Mouse (Mus musculus) stomach, postnatal 0 days (tissue): ENCODE results near the gene Megf11. TPM values are rescaled to one million over a fixed set of nuclear protein-coding genes. Genes with fewer than 3 reads are reported as not detected.

Experiments
- ATAC-seq: fragments of 200-750 bp; cut with Nextera tagmentation; 2 replicates; pipeline ENCODE4 v1.8.0; 2017; ENCODE audit not compliant: low FRiP score, low TSS enrichment
- DNase-seq: peaks from one replicate; pipeline ENCODE4 v3.0.0-alpha.2; 2016; ENCODE audit warnings: low spot score
- H3K27ac ChIP-seq: fragments of 300-500 bp; sonication (generic); replicated peaks from 2 replicates; pipeline ENCODE4 v1.5.1; 2014; ENCODE audit warnings: mild to moderate bottlenecking, control low read depth
- H3K27me3 ChIP-seq: fragments of 300-500 bp; sonication (generic); 2 replicates; pipeline ENCODE4 v1.6.1; 2014; ENCODE audit warnings: low read length; ENCODE audit not compliant: control insufficient read depth, insufficient read depth
- H3K36me3 ChIP-seq: fragments of 300-500 bp; sonication (generic); 2 replicates; pipeline ENCODE4 v1.6.1; 2014; ENCODE audit warnings: low read length, mixed read lengths; ENCODE audit not compliant: control insufficient read depth, insufficient read depth
- H3K4me1 ChIP-seq: fragments of 300-500 bp; sonication (generic); replicated peaks from 2 replicates; pipeline ENCODE4 v1.6.1; 2014; ENCODE audit warnings: antibody characterized with exemption; ENCODE audit not compliant: control insufficient read depth, insufficient read depth
- H3K4me2 ChIP-seq: fragments of 300-500 bp; sonication (generic); replicated peaks from 2 replicates; pipeline ENCODE4 v1.6.1; 2014; ENCODE audit warnings: low read depth, mild to moderate bottlenecking, control low read depth, moderate library complexity
- H3K4me3 ChIP-seq: fragments of 300-500 bp; sonication (generic); 2 replicates; pipeline ENCODE4 v1.5.1; 2014; ENCODE audit warnings: low read depth, low read length, control low read depth
- H3K9ac ChIP-seq: fragments of 300-500 bp; sonication (generic); 2 replicates; pipeline ENCODE4 v1.6.1; 2014; ENCODE audit warnings: mild to moderate bottlenecking, low read length, control low read depth, mixed read lengths
- H3K9me3 ChIP-seq: fragments of 300-500 bp; sonication (generic); 2 replicates; pipeline ENCODE4 v1.6.1; 2016; ENCODE audit warnings: low read length; ENCODE audit not compliant: control insufficient read depth
- CTCF ChIP-seq: IDR thresholded peaks from 2 replicates; pipeline ENCODE4 v1.5.1; 2016; ENCODE audit warnings: antibody characterized with exemption, low read depth, mild to moderate bottlenecking, moderate library complexity
- EP300 ChIP-seq: optimal IDR thresholded peaks from 2 replicates; pipeline ENCODE3; 2016; ENCODE audit warnings: antibody characterized with exemption
- WGBS: fragments of 180-500 bp; shearing (Covaris S2); extraction: QIAGEN DNeasy Blood & Tissue Kit; methylation state at CpG from one replicate; pipeline ENCODE4 v1.1.7; 2014; 5-methylcytosine and 5-hydroxymethylcytosine counted together
- polyA plus RNA-seq: library from polyadenylated mRNA; unstranded; fragments of >200 nt; fragmentation: Nextera tagmentation; extraction: Ambion mirVana; gene quantifications from 2 replicates; pipeline ENCODE4 v1.2.1, GENCODE M21; 2015

The Megf11 gene
- polyA plus RNA-seq, 1 experiment from 2014 or later, result 0.46 TPM

DNA sequence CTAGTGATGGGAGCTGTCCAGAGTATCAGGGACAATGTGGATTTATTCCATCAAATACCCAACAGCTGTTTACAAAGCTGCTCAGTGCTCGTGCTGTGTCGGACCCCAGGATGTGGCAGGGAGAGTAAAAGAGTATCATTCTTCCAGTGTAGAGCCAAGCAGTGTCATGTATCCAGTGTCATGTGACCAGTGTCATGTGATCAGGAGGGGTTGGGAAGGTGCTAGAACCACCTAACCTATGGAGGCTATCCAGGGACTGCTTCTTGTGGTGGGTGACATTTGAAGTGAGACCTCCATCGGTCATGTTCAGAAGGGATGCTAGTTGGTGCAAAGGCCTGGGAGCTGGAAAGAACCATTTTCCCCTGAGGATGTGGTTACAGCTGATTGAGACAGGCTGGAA is 146.5 kb downstream of the Megf11 start:
- H3K27ac ChIP-seq, result no peak overlapping the region
- H3K36me3 ChIP-seq, result no peaks in the 10 kb centered on the region
- TF ChIP-seq EP300 (no peak), CTCF (no peak)
- H3K4me1 ChIP-seq, result no peaks in the 10 kb centered on the region
- no peak for DNase-seq
- no peaks in the 10 kb centered on the region for H3K27me3 ChIP-seq
- no peak for ATAC-seq
- H3K9me3 ChIP-seq, result no peaks in the 10 kb centered on the region
- no peak overlapping the region for H3K9ac ChIP-seq
- H3K4me2 ChIP-seq, result no peak overlapping the region
- H3K4me3 ChIP-seq, result no peak overlapping the region
- 69% methylated on average over 3 of the region's 3 CpGs for WGBS

DNA sequence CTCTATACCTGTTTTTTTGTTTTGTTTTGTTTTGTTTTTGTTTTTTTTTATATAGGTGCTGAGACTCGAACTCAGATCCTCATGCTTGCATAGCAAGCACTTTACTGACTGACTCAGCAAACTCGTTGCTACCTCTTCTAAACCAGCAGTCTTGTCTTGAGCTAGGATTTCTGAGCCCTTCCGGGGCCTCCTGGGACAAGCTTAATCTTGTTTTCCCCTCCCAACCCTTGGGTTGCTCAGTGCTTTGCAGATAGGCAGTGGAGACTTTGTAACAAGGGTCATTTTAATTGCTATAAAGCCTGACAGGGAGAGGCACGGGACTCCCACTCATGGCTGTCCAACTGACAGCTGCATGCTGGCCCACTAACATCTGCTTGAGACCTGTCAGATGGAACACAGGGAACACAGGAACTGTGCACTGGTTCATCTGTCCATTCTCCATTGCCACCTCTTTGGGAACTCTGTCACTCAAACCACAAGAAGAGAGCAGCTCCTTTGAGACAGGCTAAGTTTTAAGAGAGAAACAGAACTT is 147.4 kb downstream of the Megf11 start:
- 47% methylated on average over 4 of the region's 4 CpGs for WGBS
- Histone ChIP-seq H3K4me2 (no peak overlapping the region), H3K36me3 (no peaks in the 10 kb centered on the region), H3K9me3 (no peaks in the 10 kb centered on the region), H3K27ac (no peak overlapping the region), H3K9ac (no peak overlapping the region), H3K27me3 (no peaks in the 10 kb centered on the region), H3K4me1 (no peaks in the 10 kb centered on the region), H3K4me3 (no peak overlapping the region)
- TF ChIP-seq EP300, result no peak
- no peak for TF ChIP-seq CTCF
- no peak for ATAC-seq
- DNase-seq, result no peak

GRCm38 (mm10) chr9:64533488-64534119 is 148.2 kb downstream of the Megf11 start:
- no peak overlapping the region for H3K4me3 ChIP-seq
- no peak for DNase-seq
- ATAC-seq, result no peak
- no peaks in the 10 kb centered on the region for H3K27me3 ChIP-seq
- H3K4me1 ChIP-seq, result no peaks in the 10 kb centered on the region
- WGBS, result 30% methylated on average over 15 of the region's 15 CpGs
- TF ChIP-seq CTCF (no peak), EP300 (no peak)
- H3K27ac ChIP-seq, result no peak overlapping the region
- no peaks in the 10 kb centered on the region for H3K36me3 ChIP-seq
- H3K9ac ChIP-seq, result no peak overlapping the region
- H3K9me3 ChIP-seq, result no peaks in the 10 kb centered on the region
- H3K4me2 ChIP-seq, result no peak overlapping the region

GRCm38 (mm10) chr9:64534313-64534712 is 148.9 kb downstream of the Megf11 start:
- no peaks in the 10 kb centered on the region for H3K4me1 ChIP-seq
- no peak overlapping the region for H3K4me3 ChIP-seq
- WGBS, result 73% methylated on average over 6 of the region's 6 CpGs
- DNase-seq (no peak), ATAC-seq (no peak)
- TF ChIP-seq EP300 (no peak), CTCF (no peak)
- no peaks in the 10 kb centered on the region for H3K27me3 ChIP-seq
- H3K27ac ChIP-seq, result no peak overlapping the region
- no peaks in the 10 kb centered on the region for H3K36me3 ChIP-seq
- no peaks in the 10 kb centered on the region for H3K9me3 ChIP-seq
- H3K9ac ChIP-seq, result no peak overlapping the region
- H3K4me2 ChIP-seq, result no peak overlapping the region

- TF ChIP-seq CTCF (no peak), EP300 (no peak)
- Histone ChIP-seq H3K4me2 (no peak overlapping the region), H3K9ac (no peak overlapping the region), H3K9me3 (no peaks in the 10 kb centered on the region), H3K27ac (no peak overlapping the region), H3K4me3 (no peak overlapping the region), H3K36me3 (no peaks in the 10 kb centered on the region), H3K4me1 (no peaks in the 10 kb centered on the region), H3K27me3 (no peaks in the 10 kb centered on the region)
- DNase-seq (no peak), ATAC-seq (no peak)
- WGBS, result 80% methylated on average over 8 of the region's 8 CpGs
These were observed 149.6 kb downstream of the Megf11 start for GRCm38 (mm10) chr9:64534856-64535539.

- Histone ChIP-seq H3K27ac (no peak overlapping the region), H3K36me3 (no peaks in the 10 kb centered on the region), H3K4me1 (no peaks in the 10 kb centered on the region), H3K27me3 (no peaks in the 10 kb centered on the region), H3K9me3 (no peaks in the 10 kb centered on the region), H3K4me3 (no peak overlapping the region), H3K9ac (no peak overlapping the region), H3K4me2 (no peak overlapping the region)
- WGBS, result 63% methylated on average over 4 of the region's 4 CpGs
- DNase-seq, result no peak
- no peak for ATAC-seq
- TF ChIP-seq EP300, result no peak
- TF ChIP-seq CTCF, result no peak
These were observed 152.4 kb downstream of the Megf11 start for GRCm38 (mm10) chr9:64537821-64538220.
